Mouse (Mus musculus) intestine, embryonic 16.5 days (tissue): ENCODE measurements around the gene Parp2. TPM values are rescaled to one million over a fixed set of nuclear protein-coding genes. Genes with fewer than 3 reads are reported as not detected.
"Not testable (repeated sequence)": the region's sequence is repeated elsewhere in the genome, so short reads cannot be mapped to it uniquely, and the experiment has no call there.

Source experiments
- ATAC-seq: fragments of 200-750 bp; cut with Nextera tagmentation; 2 replicates; pipeline ENCODE4 v1.8.0; 2017; ENCODE audit warnings: moderate TSS enrichment, moderate library complexity
- H3K27ac ChIP-seq: fragments of 300-500 bp; sonication (generic); 2 replicates; pipeline ENCODE4 v1.5.1; 2014; ENCODE audit warnings: mild to moderate bottlenecking, low read length
- H3K27me3 ChIP-seq: fragments of 300-500 bp; sonication (generic); replicated peaks from 2 replicates; pipeline ENCODE4 v1.6.1; 2014; ENCODE audit warnings: low read length, control low read depth, mixed read lengths; ENCODE audit not compliant: control insufficient read depth, insufficient read depth
- H3K36me3 ChIP-seq: fragments of 300-500 bp; sonication (generic); 2 replicates; pipeline ENCODE4 v1.6.1; 2014; ENCODE audit warnings: low read length, control low read depth; ENCODE audit not compliant: control insufficient read depth, insufficient read depth
- H3K4me1 ChIP-seq: fragments of 300-500 bp; sonication (generic); 2 replicates; pipeline ENCODE4 v1.6.1; 2014; ENCODE audit warnings: low read length, control low read depth, mixed read lengths; ENCODE audit not compliant: control insufficient read depth, insufficient read depth
- H3K4me2 ChIP-seq: fragments of 300-500 bp; sonication (generic); 2 replicates; pipeline ENCODE4 v1.6.1; 2014; ENCODE audit warnings: low read depth, low read length, control low read depth
- H3K4me3 ChIP-seq: fragments of 300-500 bp; sonication (generic); 2 replicates; pipeline ENCODE4 v1.5.1; 2014; ENCODE audit warnings: mild to moderate bottlenecking, low read length
- H3K9ac ChIP-seq: fragments of 300-500 bp; sonication (generic); 2 replicates; pipeline ENCODE4 v1.6.1; 2014; ENCODE audit warnings: low read depth, low read length
- H3K9me3 ChIP-seq: fragments of 300-500 bp; sonication (generic); 2 replicates; pipeline ENCODE4 v1.6.1; 2016; ENCODE audit warnings: low read length, control low read depth; ENCODE audit not compliant: control insufficient read depth
- WGBS: fragments of 180-500 bp; shearing (Covaris S2); extraction: QIAGEN DNeasy Blood & Tissue Kit; methylation state at CpG from one replicate; pipeline ENCODE4 v1.1.7; 2014; 5-methylcytosine and 5-hydroxymethylcytosine counted together
- polyA plus RNA-seq: library from polyadenylated mRNA; unstranded; fragments of >200 nt; fragmentation: Nextera tagmentation; extraction: Ambion mirVana; gene quantifications from 2 replicates; pipeline ENCODE4 v1.2.1, GENCODE M21; 2015

The Parp2 gene
- polyA plus RNA-seq, 1 experiment from 2014 or later, result 60.6 TPM

- Histone ChIP-seq H3K9ac (no peak overlapping the region), H3K27ac (no peak overlapping the region), H3K27me3 (no peaks in the 10 kb centered on the region), H3K4me2 (no peak overlapping the region), H3K4me1 (no peaks in the 10 kb centered on the region), H3K9me3 (no peaks in the 10 kb centered on the region), H3K4me3 (no peak overlapping the region), H3K36me3 (no peaks in the 10 kb centered on the region)
- WGBS, result 93% methylated on average over 24 of the region's 24 CpGs
- no peak for ATAC-seq
These were observed 12.2 kb upstream of the Parp2 start for GRCm38 (mm10) chr14:50795261-50795935.

GRCm38 (mm10) chr14:50795965-50796364 lies 11.7 kb upstream of the Parp2 start:
- WGBS, result 88% methylated on average over 4 of the region's 4 CpGs
- H3K27ac ChIP-seq, result no peak overlapping the region
- H3K9me3 ChIP-seq, result no peaks in the 10 kb centered on the region
- ATAC-seq, result no peak
- H3K9ac ChIP-seq, result no peak overlapping the region
- H3K36me3 ChIP-seq, result no peaks in the 10 kb centered on the region
- H3K4me1 ChIP-seq, result no peaks in the 10 kb centered on the region
- H3K27me3 ChIP-seq, result no peaks in the 10 kb centered on the region
- no peak overlapping the region for H3K4me2 ChIP-seq
- no peak overlapping the region for H3K4me3 ChIP-seq

- no peaks in the 10 kb centered on the region for H3K36me3 ChIP-seq
- H3K9me3 ChIP-seq, result no peaks in the 10 kb centered on the region
- ATAC-seq, result no peak
- no peaks in the 10 kb centered on the region for H3K4me1 ChIP-seq
- no peak overlapping the region for H3K9ac ChIP-seq
- H3K27me3 ChIP-seq, result no peaks in the 10 kb centered on the region
- no peak overlapping the region for H3K4me3 ChIP-seq
- no peak overlapping the region for H3K27ac ChIP-seq
- 84% methylated on average over 1 of the region's 1 CpGs for WGBS
- H3K4me2 ChIP-seq, result no peak overlapping the region
These were observed 11.2 kb upstream of the Parp2 start for GRCm38 (mm10) chr14:50796464-50796863.

- WGBS, result 72% methylated on average over 2 of the region's 2 CpGs
- H3K9ac ChIP-seq, result no peak overlapping the region
- no peak for ATAC-seq
- H3K9me3 ChIP-seq, result no peaks in the 10 kb centered on the region
- no peaks in the 10 kb centered on the region for H3K27me3 ChIP-seq
- no peak overlapping the region for H3K4me3 ChIP-seq
- no peaks in the 10 kb centered on the region for H3K4me1 ChIP-seq
- no peak overlapping the region for H3K27ac ChIP-seq
- H3K36me3 ChIP-seq, result no peaks in the 10 kb centered on the region
- H3K4me2 ChIP-seq, result no peak overlapping the region
These were observed 9.1 kb upstream of the Parp2 start for GRCm38 (mm10) chr14:50798512-50798911.

- no peak overlapping the region for H3K9ac ChIP-seq
- H3K4me2 ChIP-seq, result no peak overlapping the region
- no peaks in the 10 kb centered on the region for H3K36me3 ChIP-seq
- H3K4me3 ChIP-seq, result no peak overlapping the region
- no peaks in the 10 kb centered on the region for H3K9me3 ChIP-seq
- no peak overlapping the region for H3K27ac ChIP-seq
- no peak; the same call in 1 of the 2 replicates for ATAC-seq
- no peaks in the 10 kb centered on the region for H3K27me3 ChIP-seq
- WGBS, result 6% methylated on average over 3 of the region's 3 CpGs
- no peaks in the 10 kb centered on the region for H3K4me1 ChIP-seq
These were observed 8.0 kb upstream of the Parp2 start for GRCm38 (mm10) chr14:50799502-50800259.

GRCm38 (mm10) chr14:50802441-50802840 lies 5.2 kb upstream of the Parp2 start:
- H3K9me3 ChIP-seq, result no peaks in the 10 kb centered on the region
- H3K4me3 ChIP-seq, result no peak overlapping the region
- WGBS, result 88% methylated on average over 6 of the region's 6 CpGs
- H3K4me2 ChIP-seq, result no peak overlapping the region
- H3K27ac ChIP-seq, result no peak overlapping the region
- no peak overlapping the region for H3K9ac ChIP-seq
- no peaks in the 10 kb centered on the region for H3K27me3 ChIP-seq
- no peaks in the 10 kb centered on the region for H3K36me3 ChIP-seq
- ATAC-seq, result no peak
- H3K4me1 ChIP-seq, result no peaks in the 10 kb centered on the region

- ATAC-seq, result no peak
- no peak overlapping the region for H3K4me2 ChIP-seq
- WGBS, result 61% methylated on average over 4 of the region's 4 CpGs
These were observed 4.6 kb upstream of the Parp2 start for GRCm38 (mm10) chr14:50802843-50803562.

GRCm38 (mm10) chr14:50804683-50805082 lies 3.0 kb upstream of the Parp2 start:
- Histone ChIP-seq H3K27ac (no peak overlapping the region), H3K4me1 (no peaks in the 10 kb centered on the region), H3K9me3 (no peaks in the 10 kb centered on the region), H3K4me2 (no peak overlapping the region), H3K4me3 (no peak overlapping the region), H3K9ac (no peak overlapping the region), H3K27me3 (no peaks in the 10 kb centered on the region), H3K36me3 (no peaks in the 10 kb centered on the region)
- 61% methylated on average over 13 of the region's 13 CpGs for WGBS
- no peak for ATAC-seq

More at GRCm38 (mm10) chr14:50802843-50803562, 4.6 kb upstream of the Parp2 start:
- H3K4me3 ChIP-seq, result no peak overlapping the region
- H3K4me1 ChIP-seq, result no peaks in the 10 kb centered on the region
- H3K36me3 ChIP-seq, result no peaks in the 10 kb centered on the region
- H3K9ac ChIP-seq, result no peak overlapping the region
- no peaks in the 10 kb centered on the region for H3K9me3 ChIP-seq
- no peak overlapping the region for H3K27ac ChIP-seq
- H3K27me3 ChIP-seq, result no peaks in the 10 kb centered on the region

GRCm38 (mm10) chr14:50806469-50806868 lies 1.2 kb upstream of the Parp2 start:
- not testable (repeated sequence) for H3K27ac ChIP-seq, ATAC-seq, H3K9ac ChIP-seq, H3K4me3 ChIP-seq, H3K36me3 ChIP-seq, H3K27me3 ChIP-seq, H3K9me3 ChIP-seq, H3K4me1 ChIP-seq
- H3K4me2 ChIP-seq, result 0 out of 2 replicates have a peak overlapping the region, but pooled peaks have one; percentile 3
- 85% methylated on average over 5 of the region's 5 CpGs for WGBS
